Mouse (Mus musculus) adrenal gland, postnatal 10 days (tissue): Measurements from ENCODE around the gene Olfr1396. TPM values are rescaled to one million over a fixed set of nuclear protein-coding genes. Genes with fewer than 3 reads are reported as not detected.
A peak's percentile ranks its signal among the peaks of the same experiment; 100 is the strongest.

Experiments
- DNase-seq: peaks from one replicate; pipeline ENCODE4 v3.0.0; 2021; ENCODE audit warnings: mixed read lengths
- long read RNA-seq, 2 experiments: library from polyadenylated mRNA; stranded (forward); transcript quantifications; one replicate each; pipeline ENCODE4 v2.0.0; 2021
- total RNA-seq, 2 experiments: library from RNA; stranded (reverse); gene quantifications; 2 replicates each; pipeline ENCODE4 v1.2.3; 2021

Olfr1396 gene
- total RNA-seq, result under 1 TPM; 0.27 to 0.45 TPM
- long read RNA-seq, experiment 1, result 0 reads
- long read RNA-seq, experiment 2, result 0 reads

DNA sequence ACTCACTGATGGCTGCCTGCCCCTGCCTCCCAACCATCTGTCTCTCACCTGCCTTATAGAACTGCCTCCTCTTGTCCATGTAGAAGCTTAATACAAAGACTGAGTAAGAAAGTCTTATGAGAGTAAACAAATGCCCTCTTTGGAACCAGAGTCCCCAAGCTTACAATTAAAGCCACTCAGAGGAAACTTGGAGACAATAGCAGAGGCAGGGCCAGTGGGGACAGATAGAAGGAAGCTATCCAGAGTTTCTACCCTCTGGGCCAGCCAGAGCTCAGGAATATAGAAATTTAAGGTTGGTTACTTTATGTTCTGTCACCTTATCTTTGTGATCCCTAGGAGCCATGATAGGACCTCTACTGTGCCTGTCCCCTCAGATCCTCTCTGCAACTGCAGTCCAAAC lies at the start of gene Olfr1396:
Gene Olfr1396, minus strand, starts transcription at position 101 of the 400 bp plus-strand sequence.
- no peak for DNase-seq

DNA sequence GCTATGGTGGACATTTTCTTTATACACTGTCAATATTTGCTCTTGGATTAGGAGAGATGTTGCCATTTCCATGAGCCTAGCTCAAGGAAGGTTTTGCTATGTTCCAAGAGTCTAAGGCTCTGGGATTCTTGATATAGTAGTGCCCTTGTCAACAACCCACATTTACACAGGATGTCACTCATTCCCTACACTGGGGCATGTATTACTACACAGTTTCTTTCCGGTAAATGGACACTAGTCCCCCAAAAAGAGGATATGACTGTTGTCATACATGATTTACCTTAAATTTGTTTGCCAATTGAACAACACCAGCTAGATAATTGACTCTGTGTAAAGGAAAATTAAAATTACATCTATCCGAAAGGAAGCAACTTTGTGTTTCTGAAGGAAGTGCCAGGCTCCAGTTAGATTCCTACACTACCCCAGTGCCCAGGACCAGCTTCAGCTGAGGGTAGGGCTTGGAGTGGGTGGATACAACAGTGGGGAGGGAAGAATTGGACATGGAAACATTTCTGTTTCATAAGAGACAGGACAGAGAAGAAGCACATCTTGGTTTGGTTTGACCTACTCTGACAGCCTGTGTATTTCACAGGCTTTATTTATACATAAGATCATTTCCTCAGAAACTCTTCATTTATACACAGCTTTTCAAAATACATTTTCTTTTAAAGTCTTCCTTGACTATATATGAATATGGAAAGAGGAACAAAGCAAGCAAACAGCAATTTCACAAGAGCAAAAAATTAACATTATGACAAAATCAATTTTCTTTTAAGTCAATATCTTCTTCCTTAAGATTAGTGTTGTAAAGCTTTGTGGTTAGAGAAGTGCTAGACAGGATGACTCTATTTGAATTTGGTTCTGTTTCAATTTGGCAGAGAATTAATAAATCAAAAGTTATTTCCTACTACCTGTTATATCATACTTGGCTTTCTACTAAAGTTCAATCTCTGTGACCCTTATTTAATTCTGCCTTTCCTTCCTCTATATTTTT lies 42.4 kb upstream of the Olfr1396 start:
- no peak for DNase-seq

DNA sequence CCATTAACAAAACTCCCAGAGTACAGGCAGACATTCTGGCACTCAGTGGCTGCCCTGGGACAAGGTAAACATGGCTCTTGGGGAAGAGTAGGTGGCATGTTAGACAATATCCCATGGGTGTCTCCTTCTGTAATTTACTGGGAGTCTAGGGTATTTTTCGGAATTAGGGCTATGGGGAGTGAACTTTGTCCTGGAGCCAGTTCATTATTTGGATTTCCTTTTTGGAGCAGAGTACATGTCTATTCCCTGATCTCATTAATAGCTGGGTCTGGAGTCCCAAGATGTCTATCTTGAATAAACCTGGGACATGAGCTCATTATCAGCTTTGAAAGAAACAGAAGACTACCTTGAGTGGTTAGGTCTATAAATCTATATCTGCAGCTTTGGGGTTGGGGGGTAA lies 39.4 kb upstream of the Olfr1396 start, which contains the start of gene Olfr1394:
Gene Olfr1394, plus strand, starts transcription at position 301 of the 400 bp plus-strand sequence.
- no peak for DNase-seq

DNA sequence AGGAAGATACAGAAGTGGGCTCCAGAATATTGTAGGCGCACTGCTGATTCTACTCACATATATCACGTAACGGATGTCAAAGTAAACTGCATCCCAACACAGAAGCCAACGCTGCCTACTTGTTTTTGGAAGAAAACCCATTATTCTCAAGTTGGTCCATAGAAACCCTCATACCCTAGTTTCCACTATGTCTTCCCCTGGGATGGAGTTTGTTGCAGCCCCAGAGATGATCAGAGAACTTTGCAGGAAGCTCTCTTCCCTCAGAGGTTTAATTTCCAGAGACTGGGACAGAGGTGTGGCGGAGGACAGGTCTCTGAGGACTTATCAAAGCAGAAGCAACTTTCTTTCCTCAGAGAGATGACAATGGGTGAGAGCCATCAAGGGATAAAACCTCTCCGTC lies 27.3 kb upstream of the Olfr1396 start, which contains the start of gene Olfr1395:
Gene Olfr1395, plus strand, starts transcription at position 301 of the 400 bp plus-strand sequence.
- DNase-seq, result no peak

DNA sequence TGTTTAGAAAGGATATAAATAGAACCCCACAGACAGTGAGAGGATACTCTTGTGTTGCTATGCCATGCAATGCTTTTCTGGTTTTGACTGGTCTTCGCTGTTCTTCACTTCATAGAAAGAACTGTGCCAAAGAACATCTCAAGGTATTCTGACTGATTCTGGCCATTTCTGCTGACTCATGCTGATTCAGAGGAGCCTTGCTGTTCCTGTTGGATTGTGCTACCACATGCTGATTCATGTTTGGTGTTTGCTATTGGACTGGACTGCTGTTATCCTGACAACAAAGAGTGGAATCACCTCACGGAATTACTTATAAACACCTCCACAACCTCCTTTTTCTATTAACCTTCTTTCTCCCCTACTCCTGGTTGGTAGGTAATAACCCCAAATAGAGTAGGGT lies 9.5 kb upstream of the Olfr1396 start:
- no peak for DNase-seq

DNA sequence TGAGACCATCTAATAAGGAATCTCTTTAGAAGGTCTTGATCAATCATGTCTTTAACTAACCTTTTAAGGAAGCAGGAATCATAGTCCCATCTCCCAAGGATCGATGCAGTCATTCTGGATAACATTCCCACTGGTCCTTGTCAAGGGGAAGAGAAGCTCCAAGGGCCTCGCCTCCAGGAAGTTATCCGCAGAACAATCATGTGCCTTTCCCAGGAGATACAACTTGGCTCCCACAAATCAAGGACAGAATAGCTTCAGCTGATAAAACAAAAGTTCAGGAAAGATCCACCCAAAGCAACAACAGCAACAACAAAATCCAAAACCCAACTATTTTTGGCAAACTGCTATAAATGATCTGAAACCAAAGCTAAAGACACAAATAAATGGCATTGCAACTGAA lies 5.0 kb upstream of the Olfr1396 start:
- DNase-seq, result no peak

DNA sequence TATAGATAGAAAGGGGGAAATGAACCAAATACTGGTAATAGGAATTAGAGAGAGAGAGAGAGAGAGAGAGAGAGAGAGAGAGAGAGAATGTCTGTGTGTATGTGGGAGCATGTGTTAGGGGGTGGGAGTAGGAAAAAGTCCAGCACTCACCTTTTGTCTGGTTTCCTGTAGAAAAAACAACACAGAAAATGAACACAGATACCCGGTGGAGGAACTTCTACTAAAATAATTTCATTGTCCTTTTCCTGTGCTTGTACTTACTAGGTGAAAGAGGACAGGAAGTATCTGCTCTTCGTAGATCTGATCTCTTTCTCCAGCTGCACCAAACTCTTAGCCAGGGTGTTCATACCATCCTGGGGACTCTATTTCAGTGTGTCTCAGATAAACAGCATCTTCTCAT lies 516 bp downstream of the Olfr1396 start:
- no peak for DNase-seq

DNA sequence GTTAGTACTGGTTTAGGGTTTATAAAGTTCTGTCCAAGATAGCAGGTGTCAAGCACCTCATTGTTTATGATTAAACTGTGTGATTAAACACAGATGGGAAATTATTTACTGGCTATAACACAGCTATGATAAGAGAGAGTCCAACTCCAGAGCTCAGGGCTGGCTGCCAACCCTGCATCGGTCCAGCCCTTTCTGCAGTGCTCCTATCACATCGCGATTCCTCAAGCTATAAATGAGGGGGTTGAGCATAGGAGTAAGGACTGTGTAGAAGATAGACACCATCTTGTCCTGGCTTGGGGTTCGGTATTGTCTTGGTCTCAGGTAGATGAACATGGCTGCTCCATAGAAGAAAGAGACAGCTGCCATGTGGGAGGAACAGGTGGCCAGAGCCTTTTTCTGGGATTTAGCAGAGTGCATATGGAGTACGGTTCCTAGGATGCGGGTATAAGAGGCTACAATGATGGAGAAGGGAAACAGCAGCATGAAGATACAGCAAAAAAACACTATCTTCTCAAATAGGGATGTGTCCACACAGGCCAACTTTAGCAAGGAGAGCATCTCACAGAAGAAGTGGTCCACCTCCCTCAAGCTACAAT lies 2.0 kb downstream of the Olfr1396 start:
- DNase-seq, result no peak

DNA sequence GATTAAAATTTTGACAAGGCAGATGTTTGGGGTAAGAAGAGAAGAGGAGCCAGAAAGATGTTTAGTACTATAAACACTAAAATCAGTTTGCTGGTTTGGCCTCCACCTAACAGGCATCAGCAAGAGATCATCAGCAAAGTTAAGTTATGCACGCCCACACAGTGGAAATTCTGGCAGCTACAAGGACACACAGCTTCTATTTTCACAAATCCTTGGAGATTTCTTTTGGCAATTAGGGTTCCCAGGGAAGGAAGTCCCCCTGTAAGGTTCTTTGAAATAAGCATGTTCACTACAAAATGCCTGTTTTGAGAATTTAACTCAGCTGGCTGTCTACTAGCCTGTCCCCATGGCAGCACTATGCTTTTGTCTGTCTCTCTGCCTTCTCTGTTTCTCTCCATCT lies 3.7 kb downstream of the Olfr1396 start:
- no peak for DNase-seq

DNA sequence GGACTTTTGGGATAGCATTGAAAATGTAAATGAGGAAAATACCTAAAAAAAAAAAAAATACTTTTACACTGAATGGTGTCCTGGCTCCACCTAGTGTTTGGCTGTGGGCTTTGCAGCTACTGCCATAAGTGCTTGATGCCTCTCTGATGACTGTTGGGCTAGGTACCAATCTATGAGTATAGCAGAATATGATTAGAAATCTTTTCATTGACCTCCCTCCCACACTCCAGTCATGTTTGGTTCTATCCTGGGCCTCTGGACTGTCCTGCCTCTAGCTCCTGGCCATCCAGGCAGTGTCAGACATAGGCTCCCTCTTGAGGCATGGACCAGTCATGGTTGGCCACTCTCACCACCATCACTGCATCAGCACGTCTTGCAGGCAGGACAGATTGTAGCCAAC lies 5.8 kb downstream of the Olfr1396 start:
- DNase-seq, result peak; percentile 40

DNA sequence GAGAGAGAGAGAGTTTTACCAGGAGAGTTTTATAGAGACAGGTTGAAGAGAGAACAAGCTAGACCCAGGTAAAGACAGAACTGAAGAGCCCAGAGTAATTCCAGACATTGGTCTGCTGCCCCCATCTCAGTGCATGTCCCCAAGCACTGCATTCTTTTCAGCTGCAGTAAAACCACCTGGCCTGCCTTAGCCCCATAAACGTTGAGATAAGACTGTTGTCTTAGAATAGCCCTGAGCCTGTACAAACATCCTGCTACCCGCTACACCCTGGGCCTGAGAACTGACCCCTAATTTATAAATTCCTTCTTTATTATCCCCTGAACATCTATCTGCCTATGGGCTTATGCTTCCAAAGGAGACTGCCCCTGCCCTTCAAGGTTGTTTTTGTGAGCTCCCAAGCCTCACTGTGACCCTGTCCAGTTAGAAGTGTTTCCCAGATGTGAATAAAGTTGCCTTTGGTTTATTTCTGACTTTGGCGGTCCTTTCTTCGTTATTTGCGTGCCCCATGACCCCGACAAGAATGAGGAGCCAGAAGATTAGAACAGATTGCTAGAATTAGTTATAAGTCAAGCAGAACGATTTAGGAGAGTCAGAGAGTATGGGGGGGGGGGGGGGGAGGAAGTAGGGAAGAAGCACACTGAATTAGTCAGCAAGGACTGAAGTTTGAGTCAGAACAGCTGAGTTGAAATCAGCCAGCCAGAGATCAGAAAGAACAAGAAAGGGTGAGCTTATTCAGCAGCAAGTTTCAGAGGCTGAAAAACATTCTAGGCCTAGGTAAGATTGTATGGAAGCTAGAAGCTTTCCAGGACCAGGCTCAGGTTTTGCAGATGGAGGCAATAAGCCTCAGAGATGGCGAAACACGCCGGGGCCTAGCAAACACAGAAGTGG lies 6.8 kb downstream of the Olfr1396 start:
- DNase-seq, result no peak

DNA sequence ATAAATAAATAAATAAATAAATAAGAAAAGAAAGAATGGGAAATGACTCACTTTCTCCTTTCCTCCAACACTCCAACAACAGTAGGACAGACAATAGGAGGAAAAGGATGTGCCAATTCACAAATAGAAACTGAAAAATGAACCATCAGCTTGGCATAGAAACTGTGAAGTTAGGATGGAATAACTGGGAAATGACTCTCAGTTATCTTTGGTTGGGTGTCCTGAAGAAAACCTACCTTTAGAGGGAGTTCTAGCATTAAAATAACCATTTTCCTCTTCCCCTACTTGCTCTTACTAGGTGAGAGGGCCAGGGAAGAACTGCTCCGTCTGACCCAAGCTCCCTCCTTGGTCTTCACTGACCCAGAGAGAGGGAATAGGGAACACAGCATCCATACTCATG lies 8.9 kb downstream of the Olfr1396 start:
- no peak for DNase-seq

DNA sequence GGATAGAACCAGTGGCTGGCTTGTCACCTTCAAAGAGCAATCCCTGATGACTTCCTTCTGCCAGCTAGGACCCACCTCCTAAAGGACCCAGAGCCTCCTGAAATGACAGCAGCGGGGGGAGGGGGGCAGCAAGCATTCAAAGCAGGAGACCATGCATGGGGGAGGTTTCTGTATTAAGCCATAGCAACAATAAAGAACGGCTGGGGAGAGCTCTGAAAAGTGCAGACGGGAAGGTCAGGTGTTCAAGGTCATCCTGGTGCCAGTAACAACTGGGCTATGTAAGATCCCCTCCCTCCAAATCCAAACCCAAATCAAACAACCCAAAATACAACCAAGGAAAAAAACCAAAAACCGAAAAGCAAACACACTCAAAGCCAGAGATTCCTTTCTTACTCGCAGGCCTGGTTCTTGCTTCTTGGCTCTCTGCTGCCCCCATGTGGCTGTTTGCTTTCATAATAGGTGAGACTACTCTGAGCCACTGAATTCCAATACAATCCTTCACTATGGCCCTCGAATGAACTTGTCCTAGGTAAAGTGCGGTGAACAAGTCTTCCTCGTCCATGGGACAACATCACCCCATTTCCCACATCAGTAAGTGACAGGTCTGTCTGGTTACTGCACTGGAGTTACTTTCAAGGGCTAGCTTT lies 11.5 kb downstream of the Olfr1396 start:
- DNase-seq, result peak; percentile 93

DNA sequence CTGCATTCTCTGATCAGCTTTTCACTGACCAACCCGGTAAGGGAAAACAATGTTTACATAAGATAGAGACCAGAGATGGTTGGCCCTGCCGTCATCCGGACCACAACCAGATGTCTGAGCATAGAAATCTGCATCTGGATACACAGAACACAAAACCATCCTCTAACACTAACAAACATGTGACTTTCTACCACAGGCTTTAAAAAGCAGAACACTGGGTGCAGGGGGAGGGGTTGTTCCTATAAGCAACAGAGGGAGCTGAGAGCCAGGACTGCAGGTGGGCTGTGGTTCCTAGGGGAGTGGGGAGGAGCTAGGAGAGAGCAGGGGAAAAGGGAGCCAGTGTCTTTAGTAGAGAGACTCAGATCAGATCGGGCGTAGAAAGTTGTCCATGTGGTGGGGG lies 13.2 kb downstream of the Olfr1396 start:
- DNase-seq, result no peak

DNA sequence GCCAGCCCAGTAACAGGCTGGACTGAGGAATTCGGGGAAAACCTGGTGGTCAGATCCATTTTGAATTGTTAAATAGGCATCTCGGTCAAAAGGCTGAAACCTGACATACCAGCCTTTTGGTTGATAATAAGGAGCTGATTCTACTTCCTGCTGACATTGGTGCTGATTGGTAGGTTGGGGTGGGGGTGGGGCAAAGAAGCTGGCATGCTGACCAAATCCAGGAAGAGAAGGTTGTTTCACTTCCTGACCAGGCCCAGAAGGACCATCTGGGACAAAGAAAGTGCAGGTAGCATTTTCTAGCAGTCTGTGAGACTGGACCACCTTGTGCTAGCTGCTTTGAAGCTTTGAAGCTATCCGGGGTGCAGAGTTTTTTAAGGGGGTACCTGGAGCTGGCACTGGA lies 14.3 kb downstream of the Olfr1396 start:
- no peak for DNase-seq

DNA sequence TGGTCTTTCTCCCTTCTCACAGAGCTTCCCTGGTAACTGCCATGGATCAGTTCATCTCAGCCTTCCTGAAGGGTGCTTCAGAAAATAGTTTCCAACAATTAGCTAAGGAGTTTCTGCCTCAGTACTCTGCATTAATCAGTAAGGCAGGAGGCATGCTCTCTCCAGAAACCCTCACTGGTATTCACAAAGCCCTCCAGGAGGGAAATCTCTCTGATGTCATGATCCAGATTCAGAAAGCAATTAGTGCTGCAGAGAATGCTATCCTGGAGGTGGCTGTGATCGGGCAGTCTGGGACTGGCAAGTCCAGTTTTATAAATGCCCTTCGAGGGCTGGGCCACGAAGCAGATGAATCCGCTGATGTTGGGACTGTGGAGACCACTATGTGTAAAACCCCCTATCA lies 19.3 kb downstream of the Olfr1396 start:
- DNase-seq, result no peak

DNA sequence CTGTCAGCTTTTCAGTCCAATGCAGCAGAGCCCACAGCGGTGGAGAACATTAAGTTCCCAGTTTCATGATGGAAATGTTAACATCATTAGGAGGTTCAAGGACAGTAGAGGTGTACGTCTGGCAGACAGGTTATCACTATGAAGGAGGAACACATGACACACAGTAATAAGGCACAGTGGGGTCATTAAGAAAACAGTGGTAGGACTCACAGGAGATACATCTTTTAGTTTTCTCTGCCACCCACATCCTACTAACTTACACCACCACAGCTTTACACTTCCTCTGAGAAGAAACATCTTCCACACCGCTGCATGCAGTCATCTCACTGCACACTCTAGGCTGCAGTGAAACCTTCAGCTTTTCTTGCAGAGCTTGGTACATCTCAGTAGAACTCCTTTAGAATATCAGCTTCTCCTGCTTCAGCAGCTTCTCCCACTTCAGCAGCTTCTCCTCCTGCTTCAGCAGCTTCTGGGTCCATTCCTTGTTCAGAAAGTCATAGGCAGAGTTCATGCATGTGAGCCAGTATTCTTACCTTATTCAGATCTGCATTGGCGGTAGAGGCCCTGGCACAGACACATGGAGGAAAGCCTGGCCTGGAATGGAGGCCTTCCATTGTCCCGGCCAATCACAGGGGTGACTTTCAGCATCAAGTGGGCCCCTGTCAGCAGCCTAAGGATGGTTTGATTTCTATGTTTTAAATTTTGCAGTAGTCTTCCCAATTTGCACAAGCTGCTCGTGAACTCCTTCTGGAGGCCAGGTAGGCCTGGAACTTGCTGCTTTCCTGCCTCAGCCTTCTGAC lies 20.6 kb downstream of the Olfr1396 start:
- no peak for DNase-seq

DNA sequence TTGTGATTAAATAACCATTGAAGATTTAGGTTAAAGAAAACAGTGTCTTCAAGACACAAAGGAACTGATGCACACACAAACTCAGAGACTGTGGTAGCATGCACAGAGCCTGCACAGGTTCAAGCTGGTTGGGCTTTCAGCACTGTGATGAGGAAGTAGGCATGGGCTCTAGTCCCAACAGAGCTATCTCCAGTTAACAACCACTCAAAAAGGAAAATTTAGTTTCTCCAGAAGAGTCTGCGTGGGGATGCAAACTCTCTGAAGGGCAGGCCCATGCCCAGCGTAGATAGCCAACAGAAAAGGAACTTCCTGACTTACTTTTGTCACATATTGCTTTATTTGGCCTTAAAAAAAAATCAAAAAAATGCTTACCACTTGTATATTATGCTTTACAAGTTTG lies 21.9 kb downstream of the Olfr1396 start:
- DNase-seq, result no peak

DNA sequence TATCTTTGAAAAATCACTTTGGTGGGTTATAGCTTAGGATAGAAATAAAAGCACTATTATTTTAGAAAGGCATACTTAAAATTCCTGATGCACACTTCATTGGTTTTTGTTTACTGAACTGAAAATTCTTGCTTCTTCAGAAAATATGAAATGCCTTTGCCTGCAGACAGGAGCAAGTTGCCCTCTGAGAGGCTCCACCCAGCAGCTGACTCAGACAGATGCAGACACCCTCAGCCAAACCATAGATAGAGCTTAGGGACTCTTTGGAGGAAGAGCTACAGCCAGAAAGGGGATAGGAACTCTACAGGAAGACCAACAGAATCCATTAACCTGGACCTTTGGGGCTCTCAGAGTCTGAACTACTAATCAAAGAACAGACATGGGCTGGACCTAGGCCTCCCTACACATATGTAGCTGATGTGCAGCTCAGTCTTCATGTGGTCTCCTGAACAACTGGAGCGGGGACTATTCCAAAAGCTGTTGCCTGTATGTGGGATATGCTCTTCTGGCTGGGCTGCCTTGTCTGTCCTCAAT lies 22.6 kb downstream of the Olfr1396 start:
- no peak for DNase-seq

DNA sequence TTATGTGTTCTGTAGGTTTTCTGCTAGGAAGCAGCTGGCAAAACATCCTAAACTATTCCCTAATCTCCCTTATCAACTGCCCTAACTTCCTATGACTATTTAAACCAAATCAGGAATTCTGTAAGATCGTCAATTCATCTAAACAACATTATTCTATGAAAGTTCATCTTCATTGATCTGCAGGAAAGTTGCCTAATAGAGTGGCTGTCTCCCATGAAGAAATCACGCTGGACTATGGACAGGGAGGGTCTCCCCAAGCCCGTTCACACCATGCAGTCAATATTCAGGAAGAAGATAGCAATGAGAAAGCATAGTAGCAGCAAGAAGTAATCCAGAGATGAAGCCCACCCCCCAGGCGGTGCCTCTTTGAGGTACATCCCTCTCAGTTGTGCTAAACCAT lies 23.5 kb downstream of the Olfr1396 start:
- DNase-seq, result no peak

DNA sequence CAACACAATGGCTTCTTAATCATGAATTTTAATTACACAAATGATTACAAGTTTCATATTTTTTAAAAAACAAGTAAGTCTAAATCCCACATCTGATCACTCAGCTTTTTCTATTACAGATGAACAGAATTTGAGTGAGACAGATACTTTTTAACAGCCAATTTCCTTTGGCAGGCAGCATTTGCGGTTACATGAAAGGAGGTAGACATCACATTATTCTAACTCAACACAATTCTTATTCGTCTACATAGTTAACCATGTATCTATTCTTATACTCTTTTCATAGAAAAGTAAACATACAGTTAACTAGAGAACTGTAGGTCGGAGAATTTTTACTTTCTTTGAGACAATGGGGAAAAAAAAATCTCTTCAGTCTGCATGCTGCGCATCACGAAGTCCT lies 24.1 kb downstream of the Olfr1396 start:
- no peak for DNase-seq
